Mouse (Mus musculus) liver, embryonic 14.5 days (tissue): ENCODE data around the gene Pgk1.

Experiments
- CTCF ChIP-seq: IDR thresholded peaks from 2 replicates; pipeline ENCODE4 v1.5.1; 2016; ENCODE audit warnings: antibody characterized with exemption, low read depth, control low read depth
- EP300 ChIP-seq: IDR thresholded peaks from 2 replicates; pipeline ENCODE4 v1.6.1; 2016; ENCODE audit warnings: antibody characterized with exemption, low read depth

DNA sequence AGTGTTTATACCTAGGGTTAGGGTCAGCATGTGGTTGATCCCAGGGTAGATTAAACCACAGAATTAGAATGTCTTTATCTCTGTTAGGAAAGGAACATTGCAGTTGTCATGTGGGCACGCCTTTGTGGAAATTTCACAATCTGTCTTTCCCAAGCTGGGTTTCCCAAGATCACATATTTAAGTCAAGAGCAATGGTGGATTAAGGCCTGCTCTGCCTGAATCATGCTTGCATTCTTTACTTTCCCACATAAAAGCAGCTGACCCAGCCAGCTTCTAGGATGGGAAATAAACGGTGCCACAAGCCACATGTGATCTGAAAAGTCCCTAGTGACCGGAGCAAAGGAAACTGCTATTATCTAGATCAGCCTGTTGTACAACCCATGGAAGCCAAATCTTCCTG lies 37.4 kb upstream of the Pgk1 start:
- TF ChIP-seq CTCF = no peak
- TF ChIP-seq EP300 = no peak
